Mouse (Mus musculus): Measurements from ENCODE around the gene Sbds.

- TF ChIP-seq CTCF (IDR thresholded peaks at IDR 0.05; ENCODE audit: control insufficient read depth, insufficient read depth, insufficient read length) (no peak), USF1 (IDR thresholded peaks at IDR 0.05; ENCODE audit: low read depth) (no peak), CEBPB (IDR thresholded peaks at IDR 0.05; ENCODE audit: low read depth) (no peak), MAX (IDR thresholded peaks at IDR 0.05) (no peak)
Measured at GRCm38 (mm10) chr5:130197454-130197853, 57.9 kb downstream of the Sbds start.
